Mouse (Mus musculus): ENCODE results near the gene Gm21671.
"Not testable (repeated sequence)": the region's sequence is repeated elsewhere in the genome, so short reads cannot be mapped to it uniquely, and the experiment has no call there.

Gm21671 gene

GRCm38 (mm10) chr5:25954317-25954716 lies at the start of gene Gm21671:
Gene Gm21671, minus strand, starts transcription at chr5:25954417.
- DNase-seq (ENCODE audit: low read depth) = not testable (repeated sequence)

- DNase-seq (ENCODE audit: low read depth) = not testable (repeated sequence)
Measured at GRCm38 (mm10) chr5:25988550-25988949, 34.3 kb upstream of the Gm21671 start, which contains the start of gene Gm21698. Gene Gm21698, minus strand, starts transcription at chr5:25988650.

- DNase-seq (ENCODE audit: low read depth) = not testable (repeated sequence)
Measured at GRCm38 (mm10) chr5:25972563-25972962, 18.3 kb upstream of the Gm21671 start, which contains the start of gene Gm21680. Gene Gm21680, minus strand, starts transcription at chr5:25972663.

GRCm38 (mm10) chr5:25957050-25957449 lies 2.8 kb upstream of the Gm21671 start:
- DNase-seq (ENCODE audit: low read depth) = not testable (repeated sequence)

- not testable (repeated sequence) for DNase-seq (ENCODE audit: low read depth)
Measured at GRCm38 (mm10) chr5:25956611-25957010, 2.4 kb upstream of the Gm21671 start.

GRCm38 (mm10) chr5:25945391-25945790 lies 8.8 kb downstream of the Gm21671 start:
- DNase-seq (ENCODE audit: low read depth) = not testable (repeated sequence)

GRCm38 (mm10) chr5:25942281-25942680 lies 11.9 kb downstream of the Gm21671 start, which contains the start of gene Gm21663:
Gene Gm21663, minus strand, starts transcription at chr5:25942381.
- DNase-seq (ENCODE audit: low read depth) = not testable (repeated sequence)
